Mouse (Mus musculus) E14TG2a.4 (cell line): ENCODE measurements around the gene Smarcd3.

Source experiments
- CTCF ChIP-seq: conservative IDR thresholded peaks from 2 replicates; pipeline ENCODE4 v1.5.1; 2014; ENCODE audit warnings: low read length
- NANOG ChIP-seq: IDR thresholded peaks from 2 replicates; pipeline ENCODE4 v1.6.1; 2014; ENCODE audit warnings: borderline replicate concordance, low read length, mixed read lengths

DNA sequence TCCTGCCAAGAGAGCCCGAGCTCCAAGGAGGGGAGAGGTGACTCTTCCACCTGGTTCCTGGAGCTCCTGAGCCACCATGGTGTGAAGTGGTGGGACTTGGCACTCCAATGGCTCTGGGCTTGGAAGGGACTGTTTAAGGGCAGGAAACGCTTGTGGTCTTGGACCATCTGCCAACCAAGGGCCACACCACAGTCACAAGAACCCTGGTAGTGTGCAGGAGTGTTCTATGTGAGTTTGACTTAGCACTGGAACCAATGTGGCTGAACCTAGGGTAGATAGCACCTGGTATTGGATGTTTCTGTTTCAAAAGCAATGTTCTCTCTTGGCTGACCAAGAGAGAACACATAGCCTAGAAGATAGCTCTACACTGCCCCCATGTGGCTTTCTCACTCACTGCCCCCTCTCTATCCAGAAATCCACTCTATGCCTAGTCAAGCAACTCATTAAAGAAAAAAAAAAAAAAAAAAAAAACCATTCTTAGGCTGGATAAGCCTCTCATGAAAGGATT, 26.9 kb downstream of the Smarcd3 start:
- TF ChIP-seq NANOG: no peak
- TF ChIP-seq CTCF: peak; percentile 79
